Mouse (Mus musculus): ENCODE measurements around the gene Sirt4. TPM values are rescaled to one million over a fixed set of nuclear protein-coding genes. Genes with fewer than 3 reads are reported as not detected.
"Not testable (repeated sequence)": the region's sequence is repeated elsewhere in the genome, so short reads cannot be mapped to it uniquely, and the experiment has no call there.

Sirt4 gene
- polyA plus RNA-seq, 1 experiment from 2014 or later, result 7.2 TPM

DNA sequence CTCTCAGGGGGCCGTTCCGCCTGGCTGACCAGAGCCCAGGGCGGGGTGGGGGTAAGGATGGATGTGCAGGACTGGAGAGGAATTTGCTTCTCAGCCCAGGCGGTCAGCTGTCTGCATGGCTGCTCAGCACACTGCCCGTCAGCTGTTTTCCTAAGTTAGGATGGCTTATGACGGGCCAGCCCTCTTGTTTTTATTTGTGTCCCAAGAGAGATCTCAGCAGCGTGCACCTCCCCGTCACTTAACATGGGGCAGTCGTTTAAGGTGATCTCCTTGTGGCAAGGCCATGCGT is 24.3 kb upstream of the Sirt4 start:
- Histone ChIP-seq H3K4me3 (ENCODE audit: inconsistent target) (peak overlapping the region; percentile 76), H3K36me3 (ENCODE audit: inconsistent target) (no peaks in the 10 kb centered on the region), H3K27ac (peak overlapping the region; percentile 61), H3K79me2 (ENCODE audit: inconsistent target) (peaks cover 71% of the 10 kb centered on the region)
- WGBS (ENCODE audit: missing documents), result 45% methylated on average over 10 of the region's 10 CpGs

DNA sequence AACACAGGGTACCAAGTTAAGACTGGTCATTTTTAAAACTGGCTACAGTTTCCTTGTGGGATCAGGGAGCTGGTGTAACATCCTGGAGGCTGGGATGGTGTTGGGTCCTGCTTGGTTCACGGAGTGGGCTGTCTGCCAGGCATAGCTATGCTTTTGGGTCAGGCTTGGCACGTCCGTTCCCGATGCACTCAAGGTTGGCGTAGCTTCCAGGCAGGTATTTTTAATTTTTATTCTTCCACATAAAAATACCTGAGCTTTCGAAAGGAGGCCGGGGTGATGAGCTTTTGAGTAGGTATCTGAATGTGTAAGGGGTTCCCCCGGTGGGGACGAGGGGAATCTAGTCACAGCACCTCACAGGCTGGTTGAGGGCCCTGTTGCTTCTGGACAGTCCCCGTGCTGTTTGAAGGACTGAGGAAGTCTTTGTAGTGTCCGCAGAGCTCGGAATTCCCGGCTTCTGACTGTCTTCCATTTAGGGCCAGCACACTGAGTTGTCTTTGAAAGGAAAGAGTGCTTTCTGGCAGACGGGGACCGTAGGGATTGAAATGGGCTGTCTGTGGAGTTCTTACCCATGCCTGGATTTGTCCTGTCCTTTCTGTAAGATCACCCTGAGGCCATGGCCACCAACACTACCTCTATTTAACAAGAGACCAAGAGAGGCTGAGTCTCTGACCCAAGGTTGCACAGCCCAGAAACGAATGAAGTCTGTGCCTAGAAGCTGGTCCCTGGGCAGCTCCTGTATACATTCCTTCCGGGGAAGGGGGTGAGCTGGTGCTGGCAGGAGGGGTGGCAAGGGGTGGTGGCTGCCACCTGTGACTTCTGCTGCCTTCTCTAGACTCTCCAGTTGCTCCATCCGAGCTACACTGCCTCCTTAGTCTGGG is 23.7 kb upstream of the Sirt4 start:
- Histone ChIP-seq H3K4me3 (ENCODE audit: inconsistent target) (peak overlapping the region; percentile 76), H3K27ac (peak overlapping the region; percentile 61), H3K79me2 (ENCODE audit: inconsistent target) (peaks cover 65% of the 10 kb centered on the region), H3K36me3 (ENCODE audit: inconsistent target) (no peaks in the 10 kb centered on the region)
- 42% methylated on average over 18 of the region's 18 CpGs for WGBS (ENCODE audit: missing documents)

DNA sequence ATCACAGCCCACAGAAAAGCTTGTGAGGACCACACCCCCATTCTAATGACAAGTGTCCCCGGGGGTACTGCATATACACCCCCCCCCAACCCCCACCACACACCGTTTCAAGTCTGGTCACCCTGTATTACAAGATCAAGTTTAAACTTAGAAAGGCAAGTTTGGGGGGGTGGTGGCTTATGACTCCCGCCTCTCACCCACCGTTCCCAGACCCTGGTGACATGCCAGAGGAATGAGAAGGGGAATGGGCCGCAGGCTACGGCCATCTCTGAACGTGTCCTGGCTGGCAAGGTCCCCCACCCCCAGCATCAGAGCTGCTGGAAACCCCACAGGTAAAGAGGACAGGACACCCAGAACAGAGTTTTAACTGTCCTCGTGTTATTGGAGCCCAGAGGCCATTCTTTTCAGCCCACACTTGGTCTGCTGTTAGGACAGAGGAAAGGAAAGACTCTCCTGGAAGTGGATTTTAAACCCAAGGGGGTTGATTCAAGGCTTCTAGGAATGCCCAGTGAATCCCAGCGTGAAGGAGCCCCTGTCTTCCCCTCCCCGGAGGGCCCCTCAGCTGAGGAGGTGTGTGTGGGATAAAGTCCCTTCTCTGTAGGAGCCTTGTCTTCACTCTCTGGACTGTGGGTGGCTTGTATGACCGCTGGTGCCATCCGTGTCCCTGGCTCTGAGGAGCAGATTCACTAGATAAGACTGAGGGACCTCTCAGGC is 22.9 kb upstream of the Sirt4 start:
- peak overlapping the region; percentile 76 for H3K4me3 ChIP-seq (ENCODE audit: inconsistent target)
- H3K79me2 ChIP-seq (ENCODE audit: inconsistent target), result peaks cover 57% of the 10 kb centered on the region
- H3K36me3 ChIP-seq (ENCODE audit: inconsistent target), result no peaks in the 10 kb centered on the region
- WGBS (ENCODE audit: missing documents), result 6% methylated on average over 12 of the region's 12 CpGs
- H3K27ac ChIP-seq, result peak overlapping the region; percentile 61

DNA sequence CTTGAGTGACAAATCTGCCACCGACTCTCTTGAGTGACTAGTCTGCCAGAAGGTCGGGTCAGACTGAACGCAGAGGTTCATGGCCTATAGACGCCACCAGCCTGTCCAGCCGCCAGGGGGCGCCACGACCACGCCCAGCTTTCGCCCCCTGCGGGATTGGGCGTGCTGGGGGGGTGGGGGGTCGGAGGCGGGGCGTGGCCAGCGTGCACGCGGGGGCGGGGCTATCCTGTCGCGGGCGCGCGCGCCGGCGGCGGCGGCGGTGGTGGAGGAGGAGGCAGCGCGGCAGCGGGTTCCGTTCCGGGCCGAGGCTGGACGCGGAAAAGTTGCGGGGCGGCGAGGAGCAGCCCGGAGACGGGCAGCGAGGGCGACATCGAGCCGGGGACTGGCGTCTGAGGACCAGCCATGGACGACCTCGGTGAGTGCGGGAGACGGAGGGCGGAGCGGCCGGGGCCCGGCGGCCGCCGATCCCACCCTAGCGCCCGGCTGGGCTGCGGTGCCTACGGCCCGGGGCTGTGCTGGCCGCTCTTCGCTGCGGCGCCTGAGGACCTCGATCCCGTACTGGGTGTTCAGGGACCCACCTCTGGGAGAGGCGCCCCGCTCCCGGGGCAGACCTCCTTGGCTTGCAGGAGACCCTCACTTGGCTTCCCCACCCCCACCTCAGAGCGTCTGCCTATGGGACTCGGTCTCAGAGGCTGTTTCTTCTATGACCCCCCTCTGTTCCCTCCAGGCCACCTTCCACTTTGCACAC is 22.1 kb upstream of the Sirt4 start, which contains the start of gene Pxn:
Gene Pxn (plus strand): TSS at position 223 of the 748 bp plus-strand sequence.
- no peaks in the 10 kb centered on the region for H3K36me3 ChIP-seq (ENCODE audit: inconsistent target)
- H3K4me3 ChIP-seq (ENCODE audit: inconsistent target), result peak within 1 kb of the TSS; percentile 76
- WGBS (ENCODE audit: missing documents), result under 1% methylated on average over 61 of the region's 74 CpGs
- peak within 1 kb of the TSS; percentile 61 for H3K27ac ChIP-seq
- H3K79me2 ChIP-seq (ENCODE audit: inconsistent target), result peaks cover 49% of the 10 kb centered on the region

DNA sequence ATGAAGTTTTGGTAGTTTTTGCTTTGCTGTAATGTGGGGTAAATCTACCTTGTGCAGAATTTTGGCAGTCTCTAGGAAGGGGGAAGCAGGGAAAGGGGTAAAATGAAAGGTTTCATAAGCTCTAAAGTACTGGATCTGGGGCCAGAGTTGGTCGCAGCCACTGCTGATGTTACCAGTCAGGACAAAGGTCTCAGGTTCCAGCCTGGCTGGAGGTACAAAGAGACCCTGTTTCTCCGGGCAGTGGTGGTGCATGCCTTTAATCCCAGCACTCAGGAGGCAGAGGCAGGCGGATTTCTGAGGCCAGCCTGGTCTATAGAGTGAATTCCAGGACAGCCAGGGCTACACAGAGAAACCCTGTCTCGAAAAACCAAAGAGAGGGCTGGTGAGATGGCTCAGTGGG is 21.1 kb upstream of the Sirt4 start:
- WGBS (ENCODE audit: missing documents), result 77% methylated on average over 4 of the region's 4 CpGs
- not testable (repeated sequence) for H3K36me3 ChIP-seq (ENCODE audit: inconsistent target); H3K27ac ChIP-seq; H3K4me3 ChIP-seq (ENCODE audit: inconsistent target)
- H3K79me2 ChIP-seq (ENCODE audit: inconsistent target), result peaks cover 39% of the 10 kb centered on the region

DNA sequence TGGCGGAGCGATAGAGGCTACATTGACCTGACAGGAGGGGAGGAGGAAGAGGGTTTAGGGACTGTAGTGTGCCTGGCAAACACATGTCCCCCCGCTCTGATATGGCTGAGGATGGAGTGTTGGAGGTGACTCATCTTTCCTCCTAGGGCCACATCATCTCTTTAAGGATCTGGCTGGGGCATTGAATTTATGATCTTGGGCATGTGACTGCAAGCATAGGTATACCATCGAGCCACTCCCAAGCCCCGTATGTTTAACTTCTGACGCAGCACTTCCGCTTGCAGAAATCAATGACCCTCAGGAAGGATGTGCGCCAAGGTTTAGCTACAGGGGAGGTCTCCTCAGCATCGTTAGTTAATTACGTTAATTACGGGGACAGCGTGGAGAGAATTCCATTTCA is 18.5 kb upstream of the Sirt4 start:
- no peaks in the 10 kb centered on the region for H3K36me3 ChIP-seq (ENCODE audit: inconsistent target)
- H3K27ac ChIP-seq, result no peak overlapping the region
- WGBS (ENCODE audit: missing documents), result 80% methylated on average over 12 of the region's 12 CpGs
- peaks cover 13% of the 10 kb centered on the region for H3K79me2 ChIP-seq (ENCODE audit: inconsistent target)
- H3K4me3 ChIP-seq (ENCODE audit: inconsistent target), result no peak overlapping the region

DNA sequence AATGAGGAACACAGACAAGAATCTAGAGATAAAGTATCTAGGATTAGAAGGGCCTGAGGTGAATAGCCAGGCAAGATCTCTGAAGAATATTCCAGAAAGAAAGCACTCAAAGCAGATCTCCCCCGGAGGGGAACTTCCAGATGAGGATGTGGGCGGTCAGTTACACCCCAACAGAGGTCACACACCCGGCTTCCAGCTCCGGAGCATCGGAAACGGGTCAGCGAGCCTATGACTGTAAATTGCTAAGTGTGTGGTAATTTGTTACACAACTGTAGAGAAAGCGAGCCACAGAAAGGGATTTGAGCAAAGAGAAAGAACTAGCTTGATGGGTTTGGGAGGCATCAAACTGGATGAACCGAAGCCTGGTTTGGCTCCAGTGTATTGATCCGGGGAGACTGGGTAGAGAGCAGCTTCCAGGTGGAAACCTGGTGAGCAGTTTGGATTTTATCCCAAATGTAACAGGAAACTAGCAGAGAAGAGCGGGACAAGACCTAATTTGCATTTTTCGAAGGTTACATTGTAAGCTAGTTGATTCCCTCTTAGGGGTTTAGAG is 15.9 kb upstream of the Sirt4 start:
- H3K79me2 ChIP-seq (ENCODE audit: inconsistent target), result no peaks in the 10 kb centered on the region
- no peak overlapping the region for H3K4me3 ChIP-seq (ENCODE audit: inconsistent target)
- H3K36me3 ChIP-seq (ENCODE audit: inconsistent target), result no peaks in the 10 kb centered on the region
- 40% methylated on average over 12 of the region's 12 CpGs for WGBS (ENCODE audit: missing documents)
- peak overlapping the region; percentile 74 for H3K27ac ChIP-seq

DNA sequence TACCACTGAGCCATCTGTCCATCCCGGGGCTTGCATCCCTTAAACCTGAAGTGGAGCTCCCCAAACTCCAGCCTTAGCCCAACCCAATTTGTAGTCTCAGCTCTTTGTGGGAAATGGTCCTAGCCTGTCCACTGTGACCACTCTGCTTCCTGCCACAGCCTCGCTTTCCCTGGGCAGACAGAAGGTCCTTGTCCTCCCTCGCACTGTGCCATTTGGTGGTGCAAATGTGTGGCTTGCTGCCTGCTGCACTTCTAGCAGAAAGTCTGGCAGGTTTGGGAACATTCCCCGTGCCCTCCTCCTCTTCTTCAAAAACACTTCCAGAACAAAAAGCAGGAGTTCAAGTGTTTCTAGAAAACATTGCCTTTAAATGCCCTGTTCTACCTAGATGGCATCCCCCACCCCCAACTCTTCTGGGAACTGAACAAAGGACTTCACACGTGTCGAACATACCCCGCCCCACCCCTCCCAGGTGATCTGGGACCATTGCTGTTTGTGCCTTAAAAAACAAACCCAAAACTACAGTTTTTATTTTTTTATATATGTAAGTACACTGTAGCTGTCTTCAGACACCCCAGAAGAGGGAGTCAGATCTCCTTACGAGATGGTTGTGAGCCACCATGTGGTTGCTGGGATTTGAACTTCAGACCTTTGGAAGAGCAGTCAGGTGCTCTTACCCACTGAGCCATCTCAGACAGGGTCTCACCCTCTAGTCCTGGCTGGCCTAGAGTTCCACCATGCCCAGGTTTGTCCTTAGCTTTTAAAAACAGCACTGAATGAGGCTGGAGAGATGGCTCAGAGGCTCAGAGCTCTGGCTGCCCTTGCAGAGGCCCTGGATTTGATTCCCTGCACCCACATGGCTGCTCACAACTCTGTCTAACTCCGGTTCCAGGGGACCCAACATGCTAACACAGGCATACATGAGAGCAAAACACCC is 14.0 kb upstream of the Sirt4 start:
- no peaks in the 10 kb centered on the region for H3K36me3 ChIP-seq (ENCODE audit: inconsistent target)
- H3K79me2 ChIP-seq (ENCODE audit: inconsistent target), result no peaks in the 10 kb centered on the region
- WGBS (ENCODE audit: missing documents), result 87% methylated on average over 9 of the region's 9 CpGs
- H3K27ac ChIP-seq, result no peak overlapping the region
- H3K4me3 ChIP-seq (ENCODE audit: inconsistent target), result no peak overlapping the region

DNA sequence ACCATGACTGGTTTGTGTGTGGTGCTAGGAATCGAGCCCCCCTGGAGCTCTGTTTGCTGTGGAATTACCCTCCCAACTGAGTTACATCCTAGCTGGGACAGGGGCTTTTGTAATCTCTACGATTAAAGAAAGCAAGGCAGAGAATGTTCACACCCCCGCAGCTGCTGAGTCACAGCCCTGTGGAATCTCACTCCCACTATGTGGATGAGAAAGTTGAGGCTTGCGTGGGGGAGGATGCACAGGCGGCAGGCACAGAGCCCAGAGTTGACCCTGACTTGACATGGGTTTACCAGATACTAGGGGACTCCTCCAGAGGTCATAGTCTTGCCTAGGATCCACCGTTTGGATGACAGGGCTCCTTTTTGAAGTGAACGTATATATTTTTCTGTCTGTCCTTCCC is 12.5 kb upstream of the Sirt4 start:
- Histone ChIP-seq H3K27ac (no peak overlapping the region), H3K36me3 (ENCODE audit: inconsistent target) (no peaks in the 10 kb centered on the region), H3K4me3 (ENCODE audit: inconsistent target) (no peak overlapping the region), H3K79me2 (ENCODE audit: inconsistent target) (no peaks in the 10 kb centered on the region)
- WGBS (ENCODE audit: missing documents), result 92% methylated on average over 5 of the region's 7 CpGs

DNA sequence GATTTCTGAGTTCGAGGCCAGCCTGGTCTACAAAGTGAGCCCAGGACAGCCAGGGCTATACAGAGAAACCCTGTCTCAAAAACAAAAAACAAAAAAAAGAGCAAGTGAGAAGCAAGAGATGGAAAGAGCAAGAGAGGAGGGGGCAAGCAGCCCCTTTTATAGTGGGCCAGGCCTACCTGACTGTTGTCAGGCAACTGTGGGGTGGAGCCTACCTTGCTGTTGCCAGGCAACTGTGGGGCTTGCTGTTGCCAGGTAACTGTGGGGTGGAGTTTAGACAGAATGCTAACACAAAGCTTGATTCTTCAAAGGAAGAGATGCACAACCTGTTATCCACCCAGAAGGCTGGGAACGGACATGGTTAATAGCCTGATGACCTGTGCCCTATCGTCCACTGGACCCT is 11.1 kb upstream of the Sirt4 start:
- H3K4me3 ChIP-seq (ENCODE audit: inconsistent target); H3K27ac ChIP-seq; H3K79me2 ChIP-seq (ENCODE audit: inconsistent target); H3K36me3 ChIP-seq (ENCODE audit: inconsistent target): not testable (repeated sequence)
- WGBS (ENCODE audit: missing documents), result 92% methylated on average over 2 of the region's 3 CpGs

DNA sequence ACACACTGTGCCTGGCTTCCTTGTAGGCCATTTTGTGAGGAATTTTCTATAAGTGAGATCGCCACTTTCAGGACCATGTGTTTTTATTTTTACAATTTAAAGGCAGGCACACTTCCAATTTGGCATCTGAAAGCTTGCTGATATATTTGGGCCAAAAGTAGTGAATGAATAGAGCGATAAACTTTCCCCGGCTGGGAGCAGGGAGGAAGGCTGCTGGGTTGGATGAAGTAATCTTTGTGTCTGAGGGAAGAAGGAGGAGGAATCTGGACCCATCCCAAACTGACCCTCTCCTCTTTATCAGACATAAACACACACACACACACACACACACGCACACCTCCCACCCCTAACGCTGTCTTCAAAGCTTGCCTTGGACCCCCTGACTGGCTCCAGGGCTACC is 8.9 kb upstream of the Sirt4 start:
- WGBS (ENCODE audit: missing documents), result 94% methylated on average over 5 of the region's 5 CpGs
- Histone ChIP-seq H3K27ac (no peak overlapping the region), H3K36me3 (ENCODE audit: inconsistent target) (no peaks in the 10 kb centered on the region), H3K4me3 (ENCODE audit: inconsistent target) (no peak overlapping the region), H3K79me2 (ENCODE audit: inconsistent target) (no peaks in the 10 kb centered on the region)

DNA sequence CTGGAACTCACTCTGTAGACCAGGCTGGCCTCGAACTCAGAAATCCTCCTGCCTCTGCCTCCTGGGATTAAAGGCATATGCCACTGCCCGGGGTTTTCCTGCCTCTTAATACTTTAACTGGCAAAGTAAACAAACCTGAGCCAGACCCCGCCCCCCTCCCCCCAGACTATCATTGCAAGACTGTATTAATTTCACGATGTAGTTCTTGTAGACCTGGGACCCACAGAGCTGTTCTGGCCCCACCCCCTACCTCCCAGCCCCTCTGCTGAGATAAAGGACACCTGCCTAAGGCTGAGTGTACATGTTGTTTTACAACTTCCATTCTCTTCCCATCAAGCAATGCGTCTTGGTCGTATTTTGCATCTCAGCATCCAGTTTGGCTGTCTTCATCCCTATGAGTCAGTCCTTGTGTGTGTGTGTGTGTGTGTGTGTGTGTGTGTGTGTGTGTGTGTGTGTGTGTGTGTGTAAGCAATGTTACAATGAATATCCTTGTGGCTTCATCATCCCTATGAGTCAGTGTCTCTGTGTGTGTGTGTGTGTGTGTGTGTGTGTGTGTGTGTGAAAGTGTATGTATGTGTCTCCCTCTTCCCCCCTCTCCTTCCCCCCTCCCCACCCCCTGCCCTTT is 8.3 kb upstream of the Sirt4 start:
- Histone ChIP-seq H3K4me3 (ENCODE audit: inconsistent target) (no peak overlapping the region), H3K36me3 (ENCODE audit: inconsistent target) (no peaks in the 10 kb centered on the region), H3K79me2 (ENCODE audit: inconsistent target) (no peaks in the 10 kb centered on the region), H3K27ac (no peak overlapping the region)
- 61% methylated on average over 4 of the region's 6 CpGs for whole genome bisulfite sequencing (ENCODE audit: missing documents)

DNA sequence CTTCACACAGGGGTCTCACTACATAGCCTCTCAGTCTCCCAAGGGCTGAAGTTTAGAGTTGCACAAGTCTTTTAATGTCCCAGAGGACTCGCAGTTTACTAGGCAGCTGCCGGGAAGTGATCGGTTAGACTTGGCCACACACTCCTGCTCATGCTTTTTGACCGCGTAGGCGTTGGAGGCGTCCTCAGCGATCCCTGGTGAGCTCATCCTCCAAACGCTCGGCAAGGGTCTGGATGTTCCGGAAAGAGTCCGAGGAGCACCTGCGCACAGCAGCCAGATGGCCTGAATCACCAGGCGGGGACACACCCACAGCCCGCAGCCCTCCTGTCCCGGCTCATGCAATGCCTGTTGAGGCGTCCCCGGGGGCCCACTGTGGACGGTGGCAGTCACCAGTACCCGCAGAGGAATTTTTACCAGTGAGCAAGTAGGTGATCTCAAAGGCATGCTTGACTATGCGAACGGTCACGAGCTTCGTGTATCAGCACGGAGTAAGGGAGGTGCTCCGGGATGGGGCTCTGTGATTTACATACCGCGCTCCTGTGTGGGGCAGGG is 7.3 kb upstream of the Sirt4 start:
- Histone ChIP-seq H3K27ac (no peak overlapping the region), H3K79me2 (ENCODE audit: inconsistent target) (no peaks in the 10 kb centered on the region), H3K36me3 (ENCODE audit: inconsistent target) (no peaks in the 10 kb centered on the region), H3K4me3 (ENCODE audit: inconsistent target) (no peak overlapping the region)
- WGBS (ENCODE audit: missing documents), result 11% methylated on average over 23 of the region's 28 CpGs

Data from macrophage (primary cell).